Mouse (Mus musculus) urinary bladder, postnatal 4 days (tissue): Measurements from ENCODE around the gene Pih1h3b.

Experiments used
- DNase-seq, 2 experiments: peaks; one replicate each; pipeline ENCODE4 v3.0.0; 2021 to 2022; ENCODE audit warnings: low spot score in 2 of 2

The Pih1h3b gene

GRCm38 (mm10) chrX:140062135-140062975 lies at the start of gene Pih1h3b, which contains the start of gene Nup62cl:
Pih1h3b (plus strand) TSS chrX:140062879.
Nup62cl (minus strand) TSS chrX:140062712.
- peak; percentile 17 to 66 for DNase-seq

DNA sequence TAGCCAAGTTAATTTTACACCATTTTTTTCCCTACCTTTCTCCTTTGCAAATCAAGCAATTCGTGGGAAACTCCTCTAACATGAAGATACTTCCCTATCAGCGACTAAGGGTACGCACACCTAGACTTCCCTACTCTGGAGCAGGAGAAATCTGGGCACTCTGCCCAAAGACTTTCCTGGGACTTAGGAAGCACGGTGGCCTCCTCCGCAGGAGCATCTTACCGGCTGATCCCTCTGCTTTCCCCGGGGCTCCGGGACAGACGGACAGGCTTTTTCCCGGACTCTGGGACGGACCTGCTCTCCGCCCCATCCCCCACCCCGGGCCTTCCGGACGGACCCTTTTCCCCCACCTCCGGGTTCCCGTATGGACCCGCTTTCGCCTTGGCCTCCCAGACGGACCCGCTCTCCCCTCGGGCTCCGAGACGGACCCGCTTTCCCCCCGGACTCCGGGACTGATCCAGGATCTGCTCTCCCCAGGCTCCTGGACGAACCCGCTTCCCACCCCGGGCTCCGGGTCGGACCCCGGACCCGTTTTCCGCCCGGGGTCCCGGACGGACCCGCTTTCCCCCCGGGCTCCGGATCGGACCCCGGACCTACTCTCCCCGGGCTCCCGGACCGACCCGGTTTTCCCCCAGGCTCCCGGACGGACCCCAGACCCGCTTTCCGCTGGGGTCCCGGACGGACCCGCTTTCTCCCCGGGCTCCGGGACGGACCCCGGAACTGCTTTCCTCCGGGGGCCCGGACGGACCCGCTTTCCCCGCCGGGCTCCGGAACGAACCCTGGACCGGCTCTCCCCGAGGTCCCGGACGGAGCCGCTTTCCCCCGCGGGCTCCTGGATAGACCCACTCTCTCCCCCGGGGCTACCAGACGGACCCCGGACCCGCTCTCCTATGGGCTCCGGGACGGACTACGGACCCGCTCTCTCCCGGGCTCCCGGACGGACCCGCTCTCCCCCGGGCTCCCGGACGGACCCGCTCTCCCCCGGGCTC lies 1.5 kb upstream of the Pih1h3b start:
- peak in 1 of 2 experiments; percentile 63 for DNase-seq

DNA sequence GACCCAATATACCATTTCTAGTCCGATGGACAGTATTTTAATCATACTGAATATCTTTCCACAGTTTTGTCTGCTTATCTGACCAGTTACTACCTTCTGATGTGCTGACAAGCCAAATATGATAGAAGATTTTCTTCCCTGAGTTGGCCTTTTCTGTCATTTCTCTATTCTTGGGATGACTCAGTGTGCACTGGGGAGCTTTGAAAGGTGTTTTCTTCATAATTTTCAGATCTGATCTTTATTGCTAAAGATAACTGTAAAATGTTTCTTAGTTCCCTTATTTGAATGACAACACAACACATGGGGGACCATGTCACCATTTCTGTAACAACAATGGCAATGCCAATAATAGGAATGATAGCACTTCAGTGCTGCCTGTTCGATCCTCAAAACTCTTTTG lies 19.9 kb downstream of the Pih1h3b start:
- no peak for DNase-seq

DNA sequence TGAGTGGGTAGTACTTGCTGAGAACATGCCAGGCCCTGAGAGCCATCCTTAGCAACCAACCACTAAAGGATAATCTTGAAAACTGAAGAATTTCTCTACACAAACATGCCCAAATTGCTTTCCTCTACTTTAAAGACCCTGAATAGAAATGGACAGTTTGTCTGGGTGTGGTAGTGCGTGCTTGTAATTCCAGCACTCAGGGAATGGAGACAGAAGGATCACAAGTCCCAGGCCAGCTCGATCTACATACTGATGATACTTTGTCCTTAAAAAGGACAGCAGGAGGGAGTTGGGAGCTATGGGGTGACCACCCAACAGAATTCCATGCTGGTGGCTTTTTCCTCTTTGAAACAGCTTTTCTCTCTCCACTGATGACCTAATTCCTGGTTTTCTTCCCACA lies 31.4 kb downstream of the Pih1h3b start:
- no peak for DNase-seq
